Mouse (Mus musculus) liver, embryonic 11.5 days (tissue): ENCODE results near the gene Egr2. TPM values are rescaled to one million over a fixed set of nuclear protein-coding genes. Genes with fewer than 3 reads are reported as not detected.

Source experiments
- ATAC-seq: fragments of 200-750 bp; cut with Nextera tagmentation; replicated peaks from 2 replicates; pipeline ENCODE4 v1.8.0; 2017; ENCODE audit warnings: moderate number of reproducible peaks, mild to moderate bottlenecking, moderate TSS enrichment, moderate library complexity; ENCODE audit not compliant: low FRiP score
- DNase-seq: peaks from one replicate; pipeline ENCODE4 v3.0.0-alpha.2; 2017; ENCODE audit warnings: low spot score
- H3K27ac ChIP-seq: fragments of 300-500 bp; sonication (generic); 2 replicates; pipeline ENCODE4 v1.5.1; 2014; ENCODE audit warnings: mild to moderate bottlenecking, low read depth, low read length, control low read depth
- H3K27me3 ChIP-seq: fragments of 300-500 bp; sonication (generic); replicated peaks from 2 replicates; pipeline ENCODE4 v1.6.1; 2014; ENCODE audit warnings: low read length, mixed read lengths; ENCODE audit not compliant: control insufficient read depth, insufficient read depth
- H3K36me3 ChIP-seq: fragments of 300-500 bp; sonication (generic); 2 replicates; pipeline ENCODE4 v1.6.1; 2014; ENCODE audit warnings: mild to moderate bottlenecking, low read length, moderate library complexity, mixed read lengths; ENCODE audit not compliant: control insufficient read depth, insufficient read depth
- H3K4me1 ChIP-seq: fragments of 300-500 bp; sonication (generic); replicated peaks from 2 replicates; pipeline ENCODE4 v1.6.1; 2014; ENCODE audit warnings: low read length, mixed read lengths; ENCODE audit not compliant: control insufficient read depth, insufficient read depth
- H3K4me2 ChIP-seq: fragments of 300-500 bp; sonication (generic); 2 replicates; pipeline ENCODE4 v1.6.1; 2014; ENCODE audit warnings: mild to moderate bottlenecking, control low read depth, moderate library complexity
- H3K4me3 ChIP-seq: fragments of 300-500 bp; sonication (generic); 2 replicates; pipeline ENCODE4 v1.5.1; 2014; ENCODE audit warnings: low read depth, low read length, control low read depth
- H3K9ac ChIP-seq: fragments of 300-500 bp; sonication (generic); 2 replicates; pipeline ENCODE4 v1.6.1; 2014; ENCODE audit warnings: low read depth, low read length, control low read depth
- H3K9me3 ChIP-seq: fragments of 300-500 bp; sonication (generic); 2 replicates; pipeline ENCODE4 v1.6.1; 2016; ENCODE audit warnings: low read length, inconsistent platforms, mixed read lengths; ENCODE audit not compliant: control insufficient read depth
- WGBS: fragments of 180-500 bp; shearing (Covaris S2); extraction: QIAGEN DNeasy Blood & Tissue Kit; methylation state at CpG from one replicate; pipeline ENCODE4 v1.1.7; 2014; 5-methylcytosine and 5-hydroxymethylcytosine counted together
- polyA plus RNA-seq: library from polyadenylated mRNA; unstranded; fragments of >200 nt; fragmentation: Nextera tagmentation; extraction: Ambion mirVana; gene quantifications from 2 replicates; pipeline ENCODE4 v1.2.1, GENCODE M21; 2014

The Egr2 gene
- polyA plus RNA-seq, 1 experiment from 2014 or later = 0.22 TPM

DNA sequence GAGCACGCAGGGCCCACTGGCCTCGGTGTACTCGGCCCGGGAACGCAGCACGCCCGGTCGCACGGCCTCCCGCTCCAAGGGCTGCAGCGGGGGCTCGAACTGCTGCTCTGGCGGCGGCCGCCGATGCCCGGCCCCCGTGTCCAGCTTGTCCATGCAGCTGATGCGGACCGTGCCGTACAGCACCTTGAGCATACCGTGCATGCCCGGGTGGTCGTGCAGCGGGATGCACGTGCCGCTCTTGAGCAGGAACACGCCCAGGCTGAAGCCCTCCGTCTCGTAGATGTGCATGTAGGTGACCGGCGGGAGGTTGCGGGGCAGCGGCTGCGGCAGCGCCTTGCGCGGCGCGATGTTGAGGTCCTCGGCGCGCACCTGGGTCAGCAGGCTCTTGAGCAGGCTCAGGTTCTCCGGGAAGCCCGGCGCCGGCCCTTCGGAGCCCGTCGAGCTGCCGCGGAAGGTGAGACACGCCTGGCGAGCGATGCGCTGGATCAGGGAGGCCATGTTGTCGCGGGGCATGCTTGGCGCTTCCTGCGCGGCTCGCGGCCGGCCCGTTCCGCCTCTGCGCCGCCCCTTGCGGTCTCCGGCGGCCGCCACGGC, 13.1 kb downstream of the Egr2 start:
- peak overlapping the region; percentile 96 for H3K4me3 ChIP-seq
- H3K36me3 ChIP-seq = peaks cover 6% of the 10 kb centered on the region; the same call in 1 of the 2 replicates
- H3K9me3 ChIP-seq = no peaks in the 10 kb centered on the region
- no peaks in the 10 kb centered on the region for H3K27me3 ChIP-seq
- ATAC-seq (peak; percentile 58), DNase-seq (peak; percentile 69)
- peak overlapping the region; percentile 98 for H3K9ac ChIP-seq
- H3K27ac ChIP-seq = peak overlapping the region; percentile 91
- H3K4me2 ChIP-seq = peak overlapping the region; percentile 98
- H3K4me1 ChIP-seq = peaks cover 19% of the 10 kb centered on the region
- WGBS = under 1% methylated on average over 71 of the region's 73 CpGs

DNA sequence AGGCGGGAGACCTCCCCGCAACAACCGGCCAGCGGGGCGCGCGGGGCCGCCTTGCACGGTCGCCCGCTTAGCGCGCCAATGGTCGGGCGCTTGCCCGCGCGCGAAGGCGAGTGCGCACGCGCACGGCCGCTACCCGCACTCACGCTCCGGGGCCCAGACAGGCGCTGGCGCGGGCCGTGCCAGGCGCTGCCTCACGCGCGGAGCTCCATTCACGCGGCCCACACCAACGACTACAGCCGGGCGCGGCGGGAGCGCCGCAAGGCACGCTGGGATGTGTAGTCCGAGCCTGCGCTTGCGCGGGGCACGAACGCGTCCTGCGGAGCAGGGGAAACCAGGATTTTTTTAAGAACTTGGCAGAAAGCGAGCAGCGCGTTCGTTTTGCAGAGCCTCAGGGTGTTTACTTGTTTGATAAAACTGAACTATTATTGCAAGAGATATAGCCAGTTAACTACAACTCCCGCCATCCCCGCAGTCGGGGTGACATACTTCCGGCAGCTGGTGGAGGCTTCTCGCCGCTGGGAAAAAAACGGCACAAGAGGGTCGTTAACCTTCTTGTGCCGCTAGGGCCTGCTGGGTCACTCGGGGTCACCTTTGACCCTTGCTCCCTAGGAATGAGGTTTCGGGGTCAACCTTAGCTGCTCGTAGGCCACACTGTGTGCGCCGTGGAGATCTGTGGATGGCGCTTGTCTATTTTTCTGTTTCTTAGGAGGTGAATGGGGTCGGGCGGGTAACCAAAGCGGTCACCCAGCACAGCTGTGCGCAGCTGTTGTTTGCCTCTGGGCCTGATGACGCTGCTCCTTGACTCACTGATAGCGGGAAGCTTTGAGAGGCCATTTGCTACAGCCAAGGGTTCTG, 13.8 kb downstream of the Egr2 start, which contains the start of gene Ado:
Ado (minus strand) TSS at position 79 of the 855 bp plus-strand sequence.
- no peaks in the 10 kb centered on the region for H3K27me3 ChIP-seq
- no peaks in the 10 kb centered on the region for H3K9me3 ChIP-seq
- H3K27ac ChIP-seq = peak within 1 kb of the TSS; percentile 91
- peak within 1 kb of the TSS; percentile 98 for H3K9ac ChIP-seq
- peak within 1 kb of the TSS; percentile 98 for H3K4me2 ChIP-seq
- peaks cover 19% of the 10 kb centered on the region for H3K4me1 ChIP-seq
- H3K4me3 ChIP-seq = peak within 1 kb of the TSS; percentile 96
- peaks cover 6% of the 10 kb centered on the region; the same call in 1 of the 2 replicates for H3K36me3 ChIP-seq
- DNase-seq (peak; percentile 88), ATAC-seq (peak; percentile 85)
- WGBS = under 1% methylated on average over 75 of the region's 79 CpGs

DNA sequence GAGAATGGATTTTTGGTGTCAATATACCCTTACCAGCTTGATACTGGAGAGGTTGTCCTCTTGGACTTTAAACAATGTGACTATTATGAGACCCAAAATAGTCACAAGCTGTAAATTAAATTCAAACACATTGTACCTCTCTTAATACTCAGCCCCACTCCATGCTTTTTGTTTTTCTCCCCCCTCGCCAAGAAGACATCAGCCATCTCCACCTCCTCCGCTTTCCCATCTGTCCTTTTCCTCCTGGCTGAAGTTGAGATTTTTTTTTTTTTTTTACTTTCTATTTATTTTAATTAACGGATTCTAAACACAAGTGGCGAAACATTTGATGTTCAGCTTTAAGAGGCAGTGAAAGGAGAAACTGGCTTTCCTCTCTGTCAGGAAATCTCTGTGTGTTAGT, 22.8 kb downstream of the Egr2 start:
- DNase-seq = no peak
- no peak for ATAC-seq
- 79% methylated on average over 4 of the region's 4 CpGs for WGBS

DNA sequence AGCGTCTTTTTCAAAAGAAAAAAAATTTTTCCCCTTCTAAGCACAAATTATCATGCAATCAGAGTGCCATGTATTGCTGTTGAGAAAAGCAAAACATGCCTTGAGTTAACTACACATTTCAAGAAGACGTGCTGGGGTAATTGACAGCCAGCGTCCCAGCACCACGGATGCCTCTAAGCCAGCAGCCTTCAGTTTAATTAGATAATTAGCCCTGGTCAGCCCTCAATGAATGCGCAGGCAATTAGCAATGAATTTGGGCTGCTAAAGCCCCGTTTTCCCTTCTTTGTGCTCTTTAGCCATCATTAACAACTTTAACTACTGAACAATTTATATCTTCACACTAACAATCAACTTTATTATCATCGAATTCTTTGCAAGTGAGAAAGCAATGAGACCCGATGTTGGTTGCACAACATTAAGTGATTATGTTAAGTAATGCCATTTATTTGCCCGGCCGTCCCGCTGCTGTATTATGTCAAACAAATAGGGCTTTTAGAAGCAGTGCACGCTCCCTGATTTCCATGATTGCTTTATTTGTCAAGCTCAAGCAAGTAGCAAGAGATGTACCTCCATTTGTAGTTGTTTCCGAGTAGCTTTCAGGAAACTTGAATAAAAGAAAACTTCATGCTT, 24.6 kb downstream of the Egr2 start:
- Histone ChIP-seq H3K27me3 (no peaks in the 10 kb centered on the region), H3K27ac (no peak overlapping the region), H3K4me2 (no peak overlapping the region), H3K4me1 (no peaks in the 10 kb centered on the region), H3K36me3 (no peaks in the 10 kb centered on the region), H3K9ac (no peak overlapping the region), H3K4me3 (no peak overlapping the region), H3K9me3 (no peaks in the 10 kb centered on the region)
- no peak for DNase-seq
- ATAC-seq = no peak
- 76% methylated on average over 13 of the region's 13 CpGs for WGBS

More for the DNA sequence above, 22.8 kb downstream of the Egr2 start:
- H3K9ac ChIP-seq = no peak overlapping the region
- H3K36me3 ChIP-seq = no peaks in the 10 kb centered on the region
- no peak overlapping the region for H3K4me3 ChIP-seq
- H3K27ac ChIP-seq = no peak overlapping the region
- H3K9me3 ChIP-seq = no peaks in the 10 kb centered on the region
- H3K4me2 ChIP-seq = no peak overlapping the region
- H3K4me1 ChIP-seq = no peaks in the 10 kb centered on the region
- H3K27me3 ChIP-seq = no peaks in the 10 kb centered on the region

DNA sequence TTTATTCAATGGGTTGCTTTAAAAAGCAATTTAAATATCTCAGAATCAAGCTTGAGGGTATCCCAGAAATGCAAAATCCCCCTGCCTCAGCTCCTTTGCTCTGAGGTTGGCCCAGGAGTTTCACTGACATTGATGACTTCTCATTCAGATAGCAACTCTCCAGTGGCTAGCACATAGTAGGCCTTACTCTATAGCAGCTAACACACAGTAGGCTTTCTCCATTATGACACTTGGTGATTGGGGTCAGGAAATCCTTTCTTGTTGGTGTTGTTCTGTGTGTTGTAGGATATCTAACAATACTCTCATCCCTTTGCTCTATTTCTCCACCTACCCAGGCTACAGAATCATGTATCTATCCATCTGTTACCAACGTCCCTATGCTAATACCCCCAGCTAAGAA, 25.9 kb downstream of the Egr2 start:
- WGBS = 56% methylated on average over 1 of the region's 1 CpGs
- Histone ChIP-seq H3K4me1 (no peaks in the 10 kb centered on the region), H3K27me3 (no peaks in the 10 kb centered on the region), H3K36me3 (no peaks in the 10 kb centered on the region), H3K4me2 (no peak overlapping the region), H3K4me3 (no peak overlapping the region), H3K9me3 (no peaks in the 10 kb centered on the region), H3K27ac (no peak overlapping the region), H3K9ac (no peak overlapping the region)
- ATAC-seq (no peak), DNase-seq (no peak)

DNA sequence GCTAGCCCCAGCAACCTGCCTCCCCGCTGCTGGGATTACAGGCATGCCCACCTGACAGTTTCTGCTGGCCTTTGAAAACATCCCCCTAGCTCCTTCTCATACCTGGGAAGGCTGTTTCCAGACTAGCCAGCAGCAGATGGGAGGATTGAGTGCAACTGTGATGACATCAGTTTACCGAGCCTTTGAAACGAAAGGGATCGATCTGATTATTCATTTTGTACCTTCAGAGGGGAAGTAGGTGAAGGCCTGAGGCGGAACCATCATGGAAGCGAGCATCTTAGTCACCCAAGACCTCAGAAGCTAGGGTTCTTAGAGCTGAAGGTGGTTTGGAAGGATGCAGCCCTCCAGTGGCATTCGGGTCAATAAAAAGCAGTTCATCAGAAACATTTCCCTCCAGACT, 29.2 kb downstream of the Egr2 start:
- no peak overlapping the region for H3K4me3 ChIP-seq
- ATAC-seq (no peak), DNase-seq (no peak)
- no peaks in the 10 kb centered on the region for H3K4me1 ChIP-seq
- no peaks in the 10 kb centered on the region for H3K36me3 ChIP-seq
- H3K9me3 ChIP-seq = no peaks in the 10 kb centered on the region
- 87% methylated on average over 7 of the region's 7 CpGs for WGBS
- no peak overlapping the region for H3K4me2 ChIP-seq
- H3K27ac ChIP-seq = no peak overlapping the region
- no peaks in the 10 kb centered on the region for H3K27me3 ChIP-seq
- H3K9ac ChIP-seq = no peak overlapping the region

DNA sequence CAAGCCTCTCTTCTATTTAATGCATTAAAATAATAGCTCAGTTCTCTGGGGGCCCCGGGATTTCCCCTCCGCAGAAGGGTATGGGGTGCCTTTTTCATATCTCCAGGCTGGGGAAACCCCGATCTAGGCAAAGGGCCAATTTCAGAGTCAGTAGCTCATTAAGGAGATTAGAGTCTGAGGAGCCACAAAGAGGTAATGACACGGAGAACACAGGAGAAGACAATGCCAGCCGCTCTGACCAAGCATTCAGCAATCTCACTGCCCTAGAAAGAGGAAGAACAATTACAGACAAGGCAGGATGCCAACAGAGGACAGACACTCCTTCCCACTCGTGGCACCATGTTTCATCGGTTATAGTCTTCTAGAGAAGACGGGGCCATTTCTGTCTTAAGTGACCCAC, 30.8 kb downstream of the Egr2 start:
- Histone ChIP-seq H3K9me3 (no peaks in the 10 kb centered on the region), H3K36me3 (no peaks in the 10 kb centered on the region), H3K4me2 (no peak overlapping the region), H3K27me3 (no peaks in the 10 kb centered on the region), H3K4me3 (no peak overlapping the region), H3K9ac (no peak overlapping the region), H3K27ac (no peak overlapping the region), H3K4me1 (no peaks in the 10 kb centered on the region)
- 78% methylated on average over 8 of the region's 8 CpGs for WGBS
- DNase-seq = no peak
- ATAC-seq = no peak

DNA sequence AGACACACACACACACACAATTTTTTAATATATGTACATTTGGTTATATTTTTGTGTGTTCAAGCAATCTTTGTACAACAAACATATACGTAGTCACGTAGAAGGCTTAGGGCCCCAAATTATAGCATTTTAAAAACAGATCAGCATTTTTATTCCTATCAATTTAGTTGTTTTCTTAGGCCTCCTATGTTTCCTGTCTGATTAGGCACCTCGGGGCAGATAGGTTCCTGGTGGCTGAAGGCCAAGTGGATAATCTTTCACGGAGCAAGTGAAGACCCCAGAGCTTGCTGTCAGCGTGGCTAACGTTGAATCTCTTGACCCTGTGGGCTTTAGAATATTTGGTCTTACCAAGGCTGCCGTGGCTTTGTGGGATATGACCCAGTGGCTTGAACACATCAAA, 34.3 kb downstream of the Egr2 start:
- no peaks in the 10 kb centered on the region for H3K4me1 ChIP-seq
- no peak overlapping the region for H3K27ac ChIP-seq
- DNase-seq (no peak), ATAC-seq (no peak)
- no peak overlapping the region for H3K4me2 ChIP-seq
- no peaks in the 10 kb centered on the region for H3K9me3 ChIP-seq
- no peaks in the 10 kb centered on the region for H3K27me3 ChIP-seq
- no peak overlapping the region for H3K4me3 ChIP-seq
- no peak overlapping the region for H3K9ac ChIP-seq
- WGBS = 48% methylated on average over 7 of the region's 7 CpGs
- H3K36me3 ChIP-seq = no peaks in the 10 kb centered on the region
